Mouse (Mus musculus) MEL (cell line): ENCODE measurements around the gene Tmem256.

Experiments
- CHD2 ChIP-seq: IDR thresholded peaks from 2 replicates; pipeline ENCODE4 v1.6.1; 2011; ENCODE audit warnings: low read length, improper control_type of control experiment
- CTCF ChIP-seq, 3 experiments: IDR thresholded peaks in 2 of 3; conservative IDR thresholded peaks in 1 of 3; 2 replicates each; pipeline ENCODE4 v1.5.1; 2011 to 2012; ENCODE audit warnings: low read length in 3 of 3, low read depth in 2 of 3, mild to moderate bottlenecking in 2 of 3, improper control_type of control experiment in 1 of 3, inconsistent platforms in 1 of 3, mixed read lengths in 1 of 3, moderate library complexity in 1 of 3; ENCODE audit not compliant: control insufficient read depth in 1 of 3, insufficient read depth in 1 of 3, poor library complexity in 1 of 3, severe bottlenecking in 1 of 3
- GATA1 ChIP-seq: IDR thresholded peaks from 2 replicates; pipeline ENCODE4 v1.6.1; 2011; ENCODE audit warnings: low read depth, low read length, improper control_type of control experiment
- MAZ ChIP-seq: IDR thresholded peaks from 2 replicates; pipeline ENCODE4 v1.6.1; 2012; ENCODE audit warnings: low read depth, mild to moderate bottlenecking, inconsistent platforms, low read length, improper control_type of control experiment
- NELFE ChIP-seq: IDR thresholded peaks from 2 replicates; pipeline ENCODE4 v1.6.1; 2011; ENCODE audit warnings: low read depth, low read length, improper control_type of control experiment
- POLR2A ChIP-seq, 2 experiments: IDR thresholded peaks; 2 replicates each; pipeline ENCODE4 v1.6.1; 2011 to 2012; ENCODE audit warnings: low read length in 2 of 2, mild to moderate bottlenecking in 2 of 2, control low read depth in 1 of 2, improper control_type of control experiment in 1 of 2, low read depth in 1 of 2, moderate library complexity in 1 of 2; ENCODE audit not compliant: control insufficient read depth in 1 of 2, insufficient read depth in 1 of 2, poor library complexity in 1 of 2
- TAL1 ChIP-seq: IDR thresholded peaks from 2 replicates; pipeline ENCODE4 v1.6.1; 2012; ENCODE audit warnings: mild to moderate bottlenecking, inconsistent platforms, low read length, moderate library complexity, mixed read lengths
- TBP ChIP-seq: IDR thresholded peaks from 2 replicates; pipeline ENCODE4 v1.8.0; 2011; ENCODE audit warnings: low read depth, low read length, improper control_type of control experiment
- TCF12 ChIP-seq: IDR thresholded peaks from 2 replicates; pipeline ENCODE4 v1.6.1; 2014; ENCODE audit warnings: low read depth, mild to moderate bottlenecking, inconsistent platforms, low read length, improper control_type of control experiment, moderate library complexity
- UBTF ChIP-seq: IDR thresholded peaks from 2 replicates; pipeline ENCODE4 v1.6.1; 2012; ENCODE audit warnings: low read depth, mild to moderate bottlenecking, inconsistent platforms, low read length, improper control_type of control experiment, moderate library complexity, borderline replicate concordance; ENCODE audit not compliant: insufficient read depth
- USF1 ChIP-seq: IDR thresholded peaks from 2 replicates; pipeline ENCODE4 v1.6.1; 2014; ENCODE audit warnings: low read depth, mild to moderate bottlenecking, inconsistent platforms, low read length, improper control_type of control experiment, moderate library complexity
- ZNF384 ChIP-seq: IDR thresholded peaks from 2 replicates; pipeline ENCODE4 v1.6.1; 2012; ENCODE audit warnings: low read depth, mild to moderate bottlenecking, inconsistent platforms, low read length, improper control_type of control experiment

DNA sequence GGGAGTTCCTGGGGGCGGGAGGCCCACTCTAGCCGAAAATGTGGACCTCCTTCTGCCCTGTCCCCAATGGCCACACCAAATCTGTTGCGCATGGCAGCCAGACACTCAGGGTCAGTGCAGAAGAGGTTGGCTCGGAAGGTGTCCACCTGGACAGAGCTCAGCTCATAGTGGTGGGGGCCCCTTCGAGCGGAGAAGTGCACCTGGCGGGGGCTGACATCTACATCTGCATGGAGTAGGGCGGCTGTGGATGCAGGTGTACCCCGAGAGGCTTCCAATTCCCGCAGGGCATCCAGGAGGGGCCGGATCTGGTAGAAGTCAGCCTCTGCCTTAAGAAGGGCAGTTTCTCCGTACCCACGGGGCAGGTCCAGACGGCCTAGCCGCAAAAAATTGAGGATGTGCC, 41.4 kb downstream of the Tmem256 start:
- TF ChIP-seq NELFE (no peak), MAZ (no peak), TBP (no peak), POLR2A (IDR thresholded peaks at IDR 0.05; ENCODE audit: control insufficient read depth in 1 of 2, insufficient read depth in 1 of 2, low read depth in 1 of 2, low read length in 2 of 2, poor library complexity in 1 of 2) (0 out of 4 replicates have a peak, but pooled peaks of 1 of the 2 experiments have one; percentile 29), CHD2 (no peak), USF1 (no peak), TCF12 (no peak), GATA1 (no peak), CTCF (IDR thresholded peaks at IDR 0.05 in 2 of 3, conservative IDR thresholded peaks at IDR 0.05 in 1 of 3; ENCODE audit: control insufficient read depth in 1 of 3, insufficient read depth in 1 of 3, low read depth in 2 of 3, low read length in 3 of 3, poor library complexity in 1 of 3, severe bottlenecking in 1 of 3) (no peak), TAL1 (no peak), ZNF384 (no peak), UBTF (no peak)
